Mouse (Mus musculus) limb, embryonic 14.5 days (tissue): ENCODE results near the gene Gm853. TPM values are rescaled to one million over a fixed set of nuclear protein-coding genes. Genes with fewer than 3 reads are reported as not detected.
"Not testable (repeated sequence)": the region's sequence is repeated elsewhere in the genome, so short reads cannot be mapped to it uniquely, and the experiment has no call there.

Experiments used
- ATAC-seq: fragments of 200-750 bp; cut with Nextera tagmentation; 2 replicates; pipeline ENCODE4 v1.8.0; 2017; ENCODE audit warnings: low read depth, moderate number of reproducible peaks, moderate TSS enrichment; ENCODE audit not compliant: low FRiP score
- DNase-seq: peaks from one replicate; pipeline ENCODE4 v3.0.0-alpha.2; 2015; ENCODE audit warnings: low spot score
- H3K27ac ChIP-seq: fragments of 300-500 bp; sonication (generic); replicated peaks from 2 replicates; pipeline ENCODE4 v1.5.1; 2014; ENCODE audit warnings: low read depth, mild to moderate bottlenecking, low read length, moderate library complexity, mixed read lengths
- H3K27me3 ChIP-seq: fragments of 300-500 bp; sonication (generic); 2 replicates; pipeline ENCODE4 v1.6.1; 2014; ENCODE audit warnings: low read length, mixed read lengths; ENCODE audit not compliant: control insufficient read depth, insufficient read depth
- H3K36me3 ChIP-seq: fragments of 300-500 bp; sonication (generic); 2 replicates; pipeline ENCODE4 v1.6.1; 2014; ENCODE audit warnings: mild to moderate bottlenecking, low read length, moderate library complexity, mixed read lengths; ENCODE audit not compliant: control insufficient read depth, insufficient read depth
- H3K4me1 ChIP-seq: fragments of 300-500 bp; sonication (generic); 2 replicates; pipeline ENCODE4 v1.6.1; 2014; ENCODE audit warnings: antibody characterized with exemption, low read length, mixed read lengths; ENCODE audit not compliant: control insufficient read depth, insufficient read depth
- H3K4me2 ChIP-seq: fragments of 300-500 bp; sonication (generic); replicated peaks from 2 replicates; pipeline ENCODE4 v1.6.1; 2014; ENCODE audit warnings: low read depth, mild to moderate bottlenecking, low read length, moderate library complexity; ENCODE audit not compliant: severe bottlenecking
- H3K4me3 ChIP-seq: fragments of 300-500 bp; sonication (generic); replicated peaks from 2 replicates; pipeline ENCODE4 v1.5.1; 2014; ENCODE audit warnings: low read length
- H3K9ac ChIP-seq: fragments of 300-500 bp; sonication (generic); 2 replicates; pipeline ENCODE4 v1.6.1; 2014; ENCODE audit warnings: mild to moderate bottlenecking, low read depth, low read length, moderate library complexity; ENCODE audit not compliant: severe bottlenecking
- H3K9me3 ChIP-seq: fragments of 300-500 bp; sonication (generic); 2 replicates; pipeline ENCODE4 v1.6.1; 2016; ENCODE audit warnings: low read length; ENCODE audit not compliant: control insufficient read depth
- POLR2A ChIP-seq: fragments of 200-500 bp; IDR thresholded peaks from 2 replicates; pipeline ENCODE4 v1.8.0; 2012; ENCODE audit warnings: inconsistent platforms, mild to moderate bottlenecking, moderate library complexity, borderline replicate concordance; ENCODE audit not compliant: insufficient read depth, insufficient read length; ENCODE audit errors: extremely low read depth
- WGBS: fragments of 180-500 bp; shearing (Covaris S2); extraction: QIAGEN DNeasy Blood & Tissue Kit; methylation state at CpG from one replicate; pipeline ENCODE4 v1.1.7; 2014; 5-methylcytosine and 5-hydroxymethylcytosine counted together
- polyA plus RNA-seq, 2 experiments: library from polyadenylated mRNA; depleted of rRNA in 1 of 2; stranded (reverse) in 1 of 2; unstranded in 1 of 2; fragments of >200 nt; fragmentation: Nextera tagmentation in 1 of 2; extraction: Ambion mirVana in 1 of 2; gene quantifications; 2 replicates each; pipeline versions ENCODE4 v1.2.1 to v1.2.3; 2012 to 2014

Gm853 gene
- polyA plus RNA-seq, 2 experiments = 0.03 TPM; not detected in 1

GRCm38 (mm10) chr4:130251763-130252162 is 29.6 kb upstream of the Gm853 start:
- H3K4me1 ChIP-seq = no peaks in the 10 kb centered on the region
- no peak for TF ChIP-seq POLR2A
- H3K27ac ChIP-seq = no peak overlapping the region
- 42% methylated on average over 3 of the region's 3 CpGs for WGBS
- H3K4me3 ChIP-seq = no peak overlapping the region
- ATAC-seq = no peak
- H3K4me2 ChIP-seq = no peak overlapping the region
- H3K9ac ChIP-seq = no peak overlapping the region
- no peak for DNase-seq
- peaks cover 53% of the 10 kb centered on the region for H3K36me3 ChIP-seq
- H3K27me3 ChIP-seq = no peaks in the 10 kb centered on the region
- no peaks in the 10 kb centered on the region for H3K9me3 ChIP-seq

GRCm38 (mm10) chr4:130251172-130251705 is 29.0 kb upstream of the Gm853 start:
- H3K27me3 ChIP-seq = no peaks in the 10 kb centered on the region
- H3K4me1 ChIP-seq = no peaks in the 10 kb centered on the region
- ATAC-seq (no peak), DNase-seq (no peak)
- WGBS = 30% methylated on average over 7 of the region's 7 CpGs
- peaks cover 48% of the 10 kb centered on the region for H3K36me3 ChIP-seq
- H3K4me2 ChIP-seq = no peak overlapping the region
- no peak overlapping the region for H3K4me3 ChIP-seq
- TF ChIP-seq POLR2A = no peak
- no peak overlapping the region for H3K9ac ChIP-seq
- H3K27ac ChIP-seq = no peak overlapping the region
- no peaks in the 10 kb centered on the region for H3K9me3 ChIP-seq

- 84% methylated on average over 3 of the region's 3 CpGs for WGBS
- TF ChIP-seq POLR2A = no peak
- no peak for ATAC-seq
- H3K4me3 ChIP-seq = no peak overlapping the region
- H3K27ac ChIP-seq = no peak overlapping the region
- H3K36me3 ChIP-seq = peaks cover 24% of the 10 kb centered on the region
- H3K4me2 ChIP-seq = no peak overlapping the region
- no peaks in the 10 kb centered on the region for H3K27me3 ChIP-seq
- no peaks in the 10 kb centered on the region for H3K9me3 ChIP-seq
- H3K9ac ChIP-seq = no peak overlapping the region
- H3K4me1 ChIP-seq = no peaks in the 10 kb centered on the region
- DNase-seq = no peak
Observed at GRCm38 (mm10) chr4:130248636-130249035, 26.4 kb upstream of the Gm853 start.

- H3K9ac ChIP-seq = no peak overlapping the region
- H3K27me3 ChIP-seq = no peaks in the 10 kb centered on the region
- no peak for TF ChIP-seq POLR2A
- peaks cover 8% of the 10 kb centered on the region; the same call in 1 of the 2 replicates for H3K36me3 ChIP-seq
- H3K4me2 ChIP-seq = no peak overlapping the region
- H3K4me1 ChIP-seq = no peaks in the 10 kb centered on the region
- ATAC-seq (0 out of 2 replicates have a peak, but pooled peaks have one; percentile 30), DNase-seq (peak; percentile 74)
- no peak overlapping the region for H3K27ac ChIP-seq
- H3K9me3 ChIP-seq = no peaks in the 10 kb centered on the region
- no peak overlapping the region for H3K4me3 ChIP-seq
- WGBS = 1% methylated on average over 6 of the region's 6 CpGs
Observed at GRCm38 (mm10) chr4:130246132-130246531, 23.9 kb upstream of the Gm853 start.

- ATAC-seq (no peak), DNase-seq (no peak)
- Histone ChIP-seq H3K27me3 (no peaks in the 10 kb centered on the region), H3K9ac (no peak overlapping the region), H3K4me3 (no peak overlapping the region), H3K27ac (no peak overlapping the region), H3K4me1 (no peaks in the 10 kb centered on the region), H3K9me3 (no peaks in the 10 kb centered on the region), H3K4me2 (no peak overlapping the region), H3K36me3 (peaks cover 1% of the 10 kb centered on the region; the same call in 1 of the 2 replicates)
- 75% methylated on average over 8 of the region's 8 CpGs for WGBS
- no peak for TF ChIP-seq POLR2A
Observed at GRCm38 (mm10) chr4:130244749-130245148, 22.5 kb upstream of the Gm853 start.

- H3K9ac ChIP-seq, ATAC-seq, H3K4me2 ChIP-seq, H3K36me3 ChIP-seq, H3K27ac ChIP-seq, H3K4me1 ChIP-seq, H3K27me3 ChIP-seq, H3K4me3 ChIP-seq, H3K9me3 ChIP-seq, DNase-seq: not testable (repeated sequence)
- WGBS = 81% methylated on average over 1 of the region's 1 CpGs
Observed at GRCm38 (mm10) chr4:130243621-130244020, 21.4 kb upstream of the Gm853 start.
